Mouse (Mus musculus) lung, postnatal 0 days (tissue): Measurements from ENCODE around the gene Unc45a.

ENCODE experiments used
- CTCF ChIP-seq: IDR thresholded peaks from 2 replicates; pipeline ENCODE4 v1.5.1; 2016; ENCODE audit warnings: antibody characterized with exemption, mild to moderate bottlenecking
- EP300 ChIP-seq: IDR thresholded peaks from 2 replicates; pipeline ENCODE4 v1.6.1; 2016; ENCODE audit warnings: antibody characterized with exemption, mild to moderate bottlenecking, control low read depth

DNA sequence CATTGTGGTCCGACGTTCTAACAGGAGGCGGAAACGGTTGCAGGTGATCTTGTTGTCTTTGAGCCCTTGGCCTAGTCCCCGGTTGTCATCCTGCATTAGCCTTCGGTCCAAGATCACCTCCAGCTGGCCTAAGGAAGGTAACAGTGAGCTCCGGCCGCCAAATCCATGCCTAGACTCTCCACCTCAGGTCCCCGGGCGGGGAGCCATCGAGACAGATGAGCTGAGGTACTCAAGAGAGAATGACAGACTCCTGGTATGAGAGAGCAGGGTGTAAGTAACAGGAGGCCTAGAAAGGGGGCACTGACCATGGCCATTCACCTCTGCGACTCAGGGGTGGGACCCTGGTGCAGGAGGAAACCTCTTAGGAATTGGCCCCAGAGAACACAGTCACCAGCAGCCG is 15.5 kb upstream of the Unc45a start:
- TF ChIP-seq CTCF: no peak
- TF ChIP-seq EP300: no peak
